Mouse (Mus musculus) brown adipose tissue, adult 24 weeks (tissue): ENCODE data around the gene Spry1. TPM values are rescaled to one million over a fixed set of nuclear protein-coding genes. Genes with fewer than 3 reads are reported as not detected.
"Not testable (repeated sequence)": the region's sequence is repeated elsewhere in the genome, so short reads cannot be mapped to it uniquely, and the experiment has no call there.

Experiments
- H3K27ac ChIP-seq: fragments of 200-500 bp; replicated peaks from 2 replicates; pipeline ENCODE4 v1.5.1; 2012; ENCODE audit warnings: low read depth, mild to moderate bottlenecking, low read length
- H3K4me1 ChIP-seq: fragments of 200-500 bp; 2 replicates; pipeline ENCODE4 v1.6.1; 2012; ENCODE audit warnings: low read length, mixed read lengths; ENCODE audit not compliant: control insufficient read depth, insufficient read depth, insufficient read length
- H3K4me3 ChIP-seq: fragments of 200-500 bp; 2 replicates; pipeline ENCODE4 v1.5.1; 2012; ENCODE audit warnings: low read depth, mild to moderate bottlenecking, low read length, moderate library complexity; ENCODE audit not compliant: insufficient read depth
- polyA plus RNA-seq: library from polyadenylated mRNA; stranded (reverse); fragments of >200 nt; gene quantifications from 2 replicates; pipeline ENCODE4 v1.2.4, GENCODE M21; 2012; ENCODE audit not compliant: missing spikeins, insufficient read depth, insufficient read length

Spry1 gene
- 9.2 and 11.4 TPM in 2 replicates for polyA plus RNA-seq

- Histone ChIP-seq H3K4me3 (peak within 1 kb of the TSS; percentile 99), H3K4me1 (no peaks in the 10 kb centered on the region), H3K27ac (peak within 1 kb of the TSS; percentile 90)
These were observed at the start of gene Spry1 for GRCm38 (mm10) chr3:37639690-37640089. Gene Spry1 (plus strand): TSS chr3:37639947.

- Histone ChIP-seq H3K4me3 (no peak overlapping the region), H3K27ac (no peak overlapping the region), H3K4me1 (peaks cover 2% of the 10 kb centered on the region; the same call in 1 of the 2 replicates)
These were observed 44.0 kb upstream of the Spry1 start for GRCm38 (mm10) chr3:37595721-37596120.

GRCm38 (mm10) chr3:37596519-37596918 lies 43.2 kb upstream of the Spry1 start:
- Histone ChIP-seq H3K27ac (no peak overlapping the region), H3K4me1 (peaks cover 2% of the 10 kb centered on the region; the same call in 1 of the 2 replicates), H3K4me3 (no peak overlapping the region)

GRCm38 (mm10) chr3:37597200-37597599 lies 42.5 kb upstream of the Spry1 start:
- no peak overlapping the region for H3K4me3 ChIP-seq
- peaks cover 2% of the 10 kb centered on the region; the same call in 1 of the 2 replicates for H3K4me1 ChIP-seq
- no peak overlapping the region for H3K27ac ChIP-seq

- H3K4me1 ChIP-seq, H3K27ac ChIP-seq, H3K4me3 ChIP-seq: not testable (repeated sequence)
These were observed 40.1 kb upstream of the Spry1 start for GRCm38 (mm10) chr3:37599641-37600040.

GRCm38 (mm10) chr3:37602356-37602755 lies 37.4 kb upstream of the Spry1 start:
- Histone ChIP-seq H3K4me3 (no peak overlapping the region), H3K4me1 (peaks cover 2% of the 10 kb centered on the region; the same call in 1 of the 2 replicates), H3K27ac (no peak overlapping the region)

- H3K4me1 ChIP-seq: peaks cover 2% of the 10 kb centered on the region; the same call in 1 of the 2 replicates
- no peak overlapping the region for H3K27ac ChIP-seq
These were observed 36.9 kb upstream of the Spry1 start for GRCm38 (mm10) chr3:37602890-37603289.

GRCm38 (mm10) chr3:37603541-37603940 lies 36.2 kb upstream of the Spry1 start:
- H3K27ac ChIP-seq: no peak overlapping the region

More at GRCm38 (mm10) chr3:37602890-37603289, 36.9 kb upstream of the Spry1 start:
- H3K4me3 ChIP-seq: no peak overlapping the region

GRCm38 (mm10) chr3:37604976-37605875 lies 34.5 kb upstream of the Spry1 start:
- H3K4me1 ChIP-seq: peaks cover 2% of the 10 kb centered on the region; the same call in 1 of the 2 replicates
- peak overlapping the region; percentile 49 for H3K27ac ChIP-seq
- no peak overlapping the region for H3K4me3 ChIP-seq

More at GRCm38 (mm10) chr3:37603541-37603940, 36.2 kb upstream of the Spry1 start:
- peaks cover 2% of the 10 kb centered on the region; the same call in 1 of the 2 replicates for H3K4me1 ChIP-seq
- H3K4me3 ChIP-seq: no peak overlapping the region

GRCm38 (mm10) chr3:37605876-37606238 lies 33.9 kb upstream of the Spry1 start:
- peaks cover 2% of the 10 kb centered on the region; the same call in 1 of the 2 replicates for H3K4me1 ChIP-seq
- no peak overlapping the region for H3K27ac ChIP-seq
- H3K4me3 ChIP-seq: no peak overlapping the region

GRCm38 (mm10) chr3:37608926-37609325 lies 30.8 kb upstream of the Spry1 start:
- Histone ChIP-seq H3K4me3 (no peak overlapping the region), H3K27ac (no peak overlapping the region), H3K4me1 (peaks cover 12% of the 10 kb centered on the region; the same call in 1 of the 2 replicates)

- Histone ChIP-seq H3K27ac (no peak overlapping the region), H3K4me3 (no peak overlapping the region), H3K4me1 (peaks cover 17% of the 10 kb centered on the region; the same call in 1 of the 2 replicates)
These were observed 29.1 kb upstream of the Spry1 start for GRCm38 (mm10) chr3:37610670-37611069.

GRCm38 (mm10) chr3:37613722-37614121 lies 26.0 kb upstream of the Spry1 start:
- no peak overlapping the region for H3K4me3 ChIP-seq
- H3K27ac ChIP-seq: no peak overlapping the region
- peaks cover 17% of the 10 kb centered on the region for H3K4me1 ChIP-seq

- Histone ChIP-seq H3K27ac (no peak overlapping the region), H3K4me3 (no peak overlapping the region), H3K4me1 (peaks cover 17% of the 10 kb centered on the region)
These were observed 24.7 kb upstream of the Spry1 start for GRCm38 (mm10) chr3:37614878-37615650.
